Mouse (Mus musculus) neural tube, embryonic 15.5 days (tissue): ENCODE measurements around the gene Aatk. TPM values are rescaled to one million over a fixed set of nuclear protein-coding genes. Genes with fewer than 3 reads are reported as not detected.

Source experiments
- ATAC-seq: fragments of 200-750 bp; cut with Nextera tagmentation; 2 replicates; pipeline ENCODE4 v1.8.0; 2017; ENCODE audit warnings: mild to moderate bottlenecking, moderate TSS enrichment, moderate library complexity; ENCODE audit not compliant: low FRiP score
- H3K27ac ChIP-seq: fragments of 300-500 bp; sonication (generic); replicated peaks from 2 replicates; pipeline ENCODE4 v1.5.1; 2015; ENCODE audit warnings: mild to moderate bottlenecking, inconsistent platforms
- H3K27me3 ChIP-seq: fragments of 300-500 bp; sonication (generic); replicated peaks from 2 replicates; pipeline ENCODE4 v1.6.1; 2015; ENCODE audit warnings: inconsistent platforms
- H3K36me3 ChIP-seq: fragments of 300-500 bp; sonication (generic); 2 replicates; pipeline ENCODE4 v1.6.1; 2015; ENCODE audit warnings: inconsistent platforms
- H3K4me1 ChIP-seq: fragments of 300-500 bp; sonication (generic); 2 replicates; pipeline ENCODE4 v1.6.1; 2015; ENCODE audit warnings: inconsistent platforms
- H3K4me2 ChIP-seq: fragments of 300-500 bp; sonication (generic); 2 replicates; pipeline ENCODE4 v1.6.1; 2015; ENCODE audit warnings: inconsistent platforms, mild to moderate bottlenecking, moderate library complexity
- H3K4me3 ChIP-seq: fragments of 300-500 bp; sonication (generic); replicated peaks from 2 replicates; pipeline ENCODE4 v1.5.1; 2015; ENCODE audit warnings: mild to moderate bottlenecking, inconsistent platforms
- H3K9ac ChIP-seq: fragments of 300-500 bp; sonication (generic); replicated peaks from 2 replicates; pipeline ENCODE4 v1.6.1; 2015; ENCODE audit warnings: mild to moderate bottlenecking, inconsistent platforms
- H3K9me3 ChIP-seq: fragments of 300-500 bp; sonication (generic); replicated peaks from 2 replicates; pipeline ENCODE4 v1.6.1; 2016; ENCODE audit warnings: inconsistent platforms
- WGBS: fragments of 180-500 bp; shearing (Covaris S2); methylation state at CpG from one replicate; pipeline ENCODE4 v1.1.7; 2015; ENCODE audit warnings: mixed read lengths; 5-methylcytosine and 5-hydroxymethylcytosine counted together
- microRNA counts: library from miRNA; unstranded; fragments of <30 nt; microRNA quantifications from one replicate; lab custom pipeline; 2016
- microRNA-seq: library from miRNA; unstranded; fragments of <30 nt; microRNA quantifications from one replicate; pipeline ENCODE4, GENCODE M21; 2017
- polyA plus RNA-seq: library from polyadenylated mRNA; unstranded; fragments of >200 nt; fragmentation: Nextera tagmentation; extraction: Ambion mirVana; gene quantifications from 2 replicates; pipeline ENCODE4 v1.2.1, GENCODE M21; 2015

Aatk gene
- polyA plus RNA-seq, 1 experiment from 2014 or later, result 46.2 TPM

DNA sequence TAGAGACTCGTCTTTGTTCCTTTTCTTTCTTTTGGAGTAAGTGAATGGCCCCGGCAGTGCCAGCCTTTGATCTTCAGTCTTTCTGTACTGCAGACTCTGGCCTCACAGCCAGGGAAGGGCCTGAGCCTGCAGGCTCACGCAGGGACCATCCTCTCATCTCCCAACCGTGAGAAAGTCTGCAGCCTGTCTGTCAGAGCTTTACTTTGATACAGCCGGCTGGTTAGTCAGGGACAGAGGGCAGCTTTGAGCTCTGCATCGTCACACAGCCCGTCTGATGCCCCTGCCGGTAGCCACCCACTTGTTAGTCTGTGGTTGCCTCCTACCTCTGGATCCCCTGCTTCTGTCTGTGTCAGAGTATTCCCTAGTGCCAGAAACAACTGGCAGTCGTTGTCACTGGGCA is 81.9 kb downstream of the Aatk start:
- no peak for ATAC-seq
- H3K27me3 ChIP-seq, result no peaks in the 10 kb centered on the region
- no peaks in the 10 kb centered on the region for H3K9me3 ChIP-seq
- H3K27ac ChIP-seq, result no peak overlapping the region
- no peak overlapping the region for H3K4me2 ChIP-seq
- WGBS, result 6% methylated on average over 9 of the region's 9 CpGs
- H3K4me1 ChIP-seq, result peaks cover 16% of the 10 kb centered on the region
- no peaks in the 10 kb centered on the region for H3K36me3 ChIP-seq
- H3K9ac ChIP-seq, result no peak overlapping the region
- no peak overlapping the region for H3K4me3 ChIP-seq

DNA sequence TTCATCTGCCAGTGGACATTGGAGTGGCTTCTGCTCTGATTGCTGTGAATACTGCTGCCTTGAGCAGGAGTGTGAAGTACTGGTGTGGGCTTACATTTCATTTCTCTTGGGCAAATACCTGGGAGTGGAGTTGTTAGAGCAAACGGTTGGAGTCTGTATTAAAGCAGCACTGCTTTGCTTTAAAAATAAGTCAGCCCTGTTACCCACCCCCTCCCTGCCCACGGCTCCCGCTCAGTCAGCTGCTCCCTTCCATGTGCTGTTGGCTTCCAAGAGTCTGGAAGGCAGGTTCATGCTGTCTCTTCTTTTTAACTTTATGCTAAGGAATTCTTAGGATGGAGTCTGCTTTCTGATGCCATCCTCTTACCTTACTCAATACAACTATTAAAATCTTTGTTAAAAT is 85.5 kb downstream of the Aatk start:
- H3K9me3 ChIP-seq, result no peaks in the 10 kb centered on the region
- no peaks in the 10 kb centered on the region for H3K4me1 ChIP-seq
- no peaks in the 10 kb centered on the region for H3K27me3 ChIP-seq
- H3K27ac ChIP-seq, result no peak overlapping the region
- no peak overlapping the region for H3K4me2 ChIP-seq
- no peak overlapping the region for H3K4me3 ChIP-seq
- no peak for ATAC-seq
- WGBS, result 76% methylated on average over 3 of the region's 3 CpGs
- H3K36me3 ChIP-seq, result no peaks in the 10 kb centered on the region
- no peak overlapping the region for H3K9ac ChIP-seq

DNA sequence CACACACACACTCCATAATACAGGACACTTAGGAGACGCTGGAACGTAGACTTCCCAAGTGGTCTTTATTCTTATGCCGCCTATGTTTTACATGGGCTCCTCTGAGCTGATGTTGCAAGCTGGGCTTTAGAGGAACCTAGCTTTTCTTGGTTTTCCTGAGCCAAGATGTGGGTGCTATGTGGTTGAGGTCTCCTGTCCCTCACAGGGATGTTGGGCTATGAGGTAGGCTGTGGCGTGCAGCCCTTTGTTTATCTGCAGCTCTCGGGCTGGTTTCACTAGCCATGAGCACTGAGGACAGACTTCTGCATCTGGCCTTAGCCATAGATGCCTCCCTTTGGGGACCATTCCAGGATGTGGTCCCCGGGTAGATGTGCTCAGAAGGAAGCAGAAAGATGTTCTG is 86.3 kb downstream of the Aatk start:
- 93% methylated on average over 6 of the region's 6 CpGs for WGBS
- no peak overlapping the region for H3K9ac ChIP-seq
- no peak overlapping the region for H3K27ac ChIP-seq
- H3K4me2 ChIP-seq, result no peak overlapping the region
- H3K4me3 ChIP-seq, result no peak overlapping the region
- no peaks in the 10 kb centered on the region for H3K36me3 ChIP-seq
- no peak for ATAC-seq
- H3K4me1 ChIP-seq, result no peaks in the 10 kb centered on the region
- no peaks in the 10 kb centered on the region for H3K27me3 ChIP-seq
- H3K9me3 ChIP-seq, result no peaks in the 10 kb centered on the region

DNA sequence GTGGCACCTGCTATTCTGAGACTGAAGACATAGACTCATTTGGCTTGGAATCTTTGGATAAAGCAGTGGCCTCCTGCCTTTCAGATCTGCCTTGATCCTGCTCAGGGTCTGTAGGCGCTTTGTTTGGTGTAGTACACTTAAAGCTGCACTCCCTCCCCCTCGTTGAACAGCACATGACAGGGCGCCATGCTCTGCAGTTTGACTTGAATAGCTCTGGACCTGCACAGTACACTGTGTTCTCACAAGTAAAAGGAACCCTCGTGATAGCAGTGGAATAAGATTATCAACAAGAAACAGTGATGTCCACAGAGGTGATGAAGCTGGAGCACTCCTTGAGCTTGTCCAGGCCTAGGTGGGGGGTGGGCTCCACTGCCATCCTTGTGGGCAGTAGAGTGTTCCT is 87.3 kb downstream of the Aatk start:
- ATAC-seq, result no peak
- Histone ChIP-seq H3K9me3 (no peaks in the 10 kb centered on the region), H3K4me1 (peaks cover 5% of the 10 kb centered on the region), H3K4me2 (no peak overlapping the region), H3K27ac (no peak overlapping the region), H3K9ac (no peak overlapping the region), H3K27me3 (no peaks in the 10 kb centered on the region), H3K4me3 (no peak overlapping the region), H3K36me3 (no peaks in the 10 kb centered on the region)
- WGBS, result 79% methylated on average over 4 of the region's 4 CpGs

DNA sequence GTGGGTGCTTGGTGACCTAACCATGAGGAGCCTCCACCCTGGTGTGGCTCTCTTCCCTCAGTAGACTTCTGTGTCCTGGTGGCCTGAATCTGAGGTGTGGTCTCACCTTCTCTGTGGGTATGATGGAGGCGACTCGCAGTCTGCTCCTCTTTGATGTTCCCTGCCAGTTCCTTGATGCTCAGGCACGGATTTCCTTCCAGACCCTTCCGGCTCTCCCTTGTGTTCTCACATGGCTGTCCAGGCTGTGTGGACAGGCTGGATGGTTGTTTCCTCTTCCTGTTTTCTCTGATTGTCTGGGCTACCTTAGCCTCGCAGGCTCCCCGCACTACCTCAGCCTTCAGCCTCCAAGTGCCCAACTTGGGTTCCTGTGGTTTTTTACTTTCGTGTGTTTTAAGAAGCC is 88.1 kb downstream of the Aatk start:
- 94% methylated on average over 7 of the region's 7 CpGs for WGBS
- Histone ChIP-seq H3K4me1 (peaks cover 6% of the 10 kb centered on the region), H3K9ac (no peak overlapping the region), H3K27me3 (no peaks in the 10 kb centered on the region), H3K4me3 (no peak overlapping the region), H3K9me3 (no peaks in the 10 kb centered on the region), H3K4me2 (no peak overlapping the region), H3K27ac (no peak overlapping the region), H3K36me3 (no peaks in the 10 kb centered on the region)
- no peak for ATAC-seq

MicroRNA genes within 50 kb of the gene (microRNA counts, 519-probe panel; counts per million panel counts)
- microRNA mmu-miR-338-3p (lab: Ali Mortazavi, UCI), result 2,903 counts per million, percentile 69 among the panel's probes with 10 or more counts
- microRNA mmu-miR-338-5p (lab: Ali Mortazavi, UCI), result 1,690 counts per million, percentile 25 among the panel's probes with 10 or more counts

Small RNAs within 50 kb of the gene (microRNA-seq; reads per million reads assigned to microRNA genes)
- not detected for gene Gm25948
- gene Mir3065, result not detected
- not detected for gene Mir338

Other genes starting within 250 kb of the Aatk start
- 99.0 and 105 TPM in 2 replicates for gene Chmp6, start 133.7 kb downstream of the Aatk start, polyA plus RNA-seq
- gene Baiap2, start 104.4 kb downstream of the Aatk start, polyA plus RNA-seq, result 16.6 and 20.5 TPM in 2 replicates
- 26.0 and 27.2 TPM in 2 replicates for gene Cep131, start 39.7 kb upstream of the Aatk start, polyA plus RNA-seq
- 22.3 and 23.9 TPM in 2 replicates for gene Tepsin, start 51.6 kb upstream of the Aatk start, polyA plus RNA-seq
- gene Ndufaf8, start 51.8 kb upstream of the Aatk start, polyA plus RNA-seq, result 49.4 and 64.3 TPM in 2 replicates
- gene Slc38a10, start 104.2 kb upstream of the Aatk start, polyA plus RNA-seq, result 107 and 112 TPM in 2 replicates
- 8.7 and 10.4 TPM in 2 replicates for gene Bahcc1, start 185.8 kb upstream of the Aatk start, polyA plus RNA-seq